Mouse (Mus musculus) lung, postnatal 0 days (tissue): ENCODE data around the gene Olfr923. TPM values are rescaled to one million over a fixed set of nuclear protein-coding genes. Genes with fewer than 3 reads are reported as not detected.

Source experiments
- ATAC-seq: fragments of 200-750 bp; cut with Nextera tagmentation; 2 replicates; pipeline ENCODE4 v1.8.0; 2017; ENCODE audit warnings: moderate library complexity
- DNase-seq: peaks from one replicate; pipeline ENCODE4 v3.0.0-alpha.2; 2016; ENCODE audit warnings: low spot score
- H3K27ac ChIP-seq: fragments of 300-500 bp; sonication (generic); 2 replicates; pipeline ENCODE4 v1.5.1; 2014; ENCODE audit warnings: antibody characterized with exemption, mild to moderate bottlenecking, low read length, mixed read lengths
- H3K27me3 ChIP-seq: fragments of 300-500 bp; sonication (generic); replicated peaks from 2 replicates; pipeline ENCODE4 v1.6.1; 2014; ENCODE audit warnings: low read length, mixed read lengths; ENCODE audit not compliant: insufficient read depth
- H3K36me3 ChIP-seq: fragments of 300-500 bp; sonication (generic); 2 replicates; pipeline ENCODE4 v1.6.1; 2014; ENCODE audit warnings: low read length, mixed read lengths; ENCODE audit not compliant: insufficient read depth
- H3K4me1 ChIP-seq: fragments of 300-500 bp; sonication (generic); 2 replicates; pipeline ENCODE4 v1.6.1; 2014; ENCODE audit warnings: antibody characterized with exemption, low read depth, low read length, mixed read lengths; ENCODE audit not compliant: insufficient read depth
- H3K4me2 ChIP-seq: fragments of 300-500 bp; sonication (generic); replicated peaks from 2 replicates; pipeline ENCODE4 v1.6.1; 2014; ENCODE audit warnings: low read depth, mild to moderate bottlenecking, low read length, moderate library complexity, mixed read lengths
- H3K4me3 ChIP-seq: fragments of 300-500 bp; sonication (generic); 2 replicates; pipeline ENCODE4 v1.5.1; 2014; ENCODE audit warnings: low read depth, low read length
- H3K9ac ChIP-seq: fragments of 300-500 bp; sonication (generic); replicated peaks from 2 replicates; pipeline ENCODE4 v1.6.1; 2014; ENCODE audit warnings: low read depth, mild to moderate bottlenecking
- H3K9me3 ChIP-seq: fragments of 300-500 bp; sonication (generic); 2 replicates; pipeline ENCODE4 v1.6.1; 2016; ENCODE audit warnings: low read length, mixed read lengths
- CTCF ChIP-seq: IDR thresholded peaks from 2 replicates; pipeline ENCODE4 v1.5.1; 2016; ENCODE audit warnings: antibody characterized with exemption, mild to moderate bottlenecking
- EP300 ChIP-seq: IDR thresholded peaks from 2 replicates; pipeline ENCODE4 v1.6.1; 2016; ENCODE audit warnings: antibody characterized with exemption, mild to moderate bottlenecking, control low read depth
- WGBS: fragments of 180-500 bp; shearing (Covaris S2); extraction: QIAGEN DNeasy Blood & Tissue Kit; methylation state at CpG from one replicate; pipeline ENCODE4 v1.1.7; 2014; 5-methylcytosine and 5-hydroxymethylcytosine counted together
- polyA plus RNA-seq: library from polyadenylated mRNA; unstranded; fragments of >200 nt; fragmentation: Nextera tagmentation; extraction: Ambion mirVana; gene quantifications from 2 replicates; pipeline ENCODE4 v1.2.1, GENCODE M21; 2015

Gene Olfr923
- polyA plus RNA-seq, result not detected in 2 replicates

GRCm38 (mm10) chr9:38826245-38826644 lies at the start of gene Olfr923:
Gene Olfr923 (plus strand): TSS chr9:38826545.
- Histone ChIP-seq H3K27ac (no peak within 1 kb of the TSS), H3K27me3 (no peaks in the 10 kb centered on the region), H3K4me3 (no peak within 1 kb of the TSS), H3K9me3 (no peaks in the 10 kb centered on the region), H3K4me1 (no peaks in the 10 kb centered on the region), H3K9ac (no peak within 1 kb of the TSS), H3K4me2 (no peak within 1 kb of the TSS), H3K36me3 (no peaks in the 10 kb centered on the region)
- DNase-seq (no peak), ATAC-seq (no peak)
- WGBS, result 88% methylated on average over 1 of the region's 1 CpGs
- TF ChIP-seq EP300 (no peak), CTCF (no peak)

GRCm38 (mm10) chr9:38792689-38793088 lies 33.7 kb upstream of the Olfr923 start:
- 87% methylated on average over 2 of the region's 2 CpGs for WGBS
- no peak for ATAC-seq
- Histone ChIP-seq H3K4me1 (no peaks in the 10 kb centered on the region), H3K4me3 (no peak overlapping the region), H3K9ac (no peak overlapping the region), H3K27ac (no peak overlapping the region), H3K27me3 (no peaks in the 10 kb centered on the region), H3K4me2 (no peak overlapping the region), H3K9me3 (no peaks in the 10 kb centered on the region), H3K36me3 (no peaks in the 10 kb centered on the region)
- DNase-seq, result no peak
- TF ChIP-seq CTCF, result no peak
- no peak for TF ChIP-seq EP300

GRCm38 (mm10) chr9:38805696-38806095 lies 20.6 kb upstream of the Olfr923 start:
- no peak overlapping the region for H3K4me3 ChIP-seq
- H3K36me3 ChIP-seq, result no peaks in the 10 kb centered on the region
- no peak for ATAC-seq
- no peak overlapping the region for H3K9ac ChIP-seq
- no peaks in the 10 kb centered on the region for H3K9me3 ChIP-seq
- DNase-seq, result no peak
- no peak overlapping the region for H3K4me2 ChIP-seq
- H3K4me1 ChIP-seq, result no peaks in the 10 kb centered on the region
- no peaks in the 10 kb centered on the region for H3K27me3 ChIP-seq
- H3K27ac ChIP-seq, result no peak overlapping the region
- TF ChIP-seq EP300 (no peak), CTCF (no peak)

GRCm38 (mm10) chr9:38814314-38814713 lies 12.0 kb upstream of the Olfr923 start, which contains the start of gene Olfr922:
Gene Olfr922 (plus strand): TSS chr9:38814614.
- H3K4me2 ChIP-seq, result no peak within 1 kb of the TSS
- no peaks in the 10 kb centered on the region for H3K9me3 ChIP-seq
- no peaks in the 10 kb centered on the region for H3K36me3 ChIP-seq
- H3K4me3 ChIP-seq, result no peak within 1 kb of the TSS
- no peak for TF ChIP-seq CTCF
- TF ChIP-seq EP300, result no peak
- no peaks in the 10 kb centered on the region for H3K27me3 ChIP-seq
- ATAC-seq, result no peak
- no peak within 1 kb of the TSS for H3K9ac ChIP-seq
- no peak for DNase-seq
- WGBS, result 51% methylated on average over 2 of the region's 2 CpGs
- H3K4me1 ChIP-seq, result no peaks in the 10 kb centered on the region
- no peak within 1 kb of the TSS for H3K27ac ChIP-seq

- DNase-seq, result no peak
- no peak overlapping the region for H3K4me3 ChIP-seq
- no peak overlapping the region for H3K27ac ChIP-seq
- no peaks in the 10 kb centered on the region for H3K9me3 ChIP-seq
- H3K4me1 ChIP-seq, result no peaks in the 10 kb centered on the region
- TF ChIP-seq CTCF, result no peak
- no peak for TF ChIP-seq EP300
- 63% methylated on average over 1 of the region's 1 CpGs for WGBS
- no peaks in the 10 kb centered on the region for H3K36me3 ChIP-seq
- no peaks in the 10 kb centered on the region for H3K27me3 ChIP-seq
- no peak for ATAC-seq
- no peak overlapping the region for H3K4me2 ChIP-seq
- no peak overlapping the region for H3K9ac ChIP-seq
These were observed 10.8 kb upstream of the Olfr923 start for GRCm38 (mm10) chr9:38815458-38815986.

GRCm38 (mm10) chr9:38833027-38833426 lies 6.7 kb downstream of the Olfr923 start:
- H3K9ac ChIP-seq, result no peak overlapping the region
- no peak for ATAC-seq
- H3K36me3 ChIP-seq, result no peaks in the 10 kb centered on the region
- no peaks in the 10 kb centered on the region for H3K9me3 ChIP-seq
- H3K4me2 ChIP-seq, result no peak overlapping the region
- H3K27me3 ChIP-seq, result no peaks in the 10 kb centered on the region
- H3K4me3 ChIP-seq, result no peak overlapping the region
- no peak overlapping the region for H3K27ac ChIP-seq
- no peak for DNase-seq
- TF ChIP-seq CTCF (no peak), EP300 (no peak)
- no peaks in the 10 kb centered on the region for H3K4me1 ChIP-seq
- WGBS, result 84% methylated on average over 2 of the region's 2 CpGs

GRCm38 (mm10) chr9:38844149-38844548 lies 17.8 kb downstream of the Olfr923 start, which contains the start of gene Olfr924:
Gene Olfr924 (plus strand): TSS chr9:38844449.
- no peak within 1 kb of the TSS for H3K27ac ChIP-seq
- ATAC-seq (no peak), DNase-seq (no peak)
- H3K36me3 ChIP-seq, result no peaks in the 10 kb centered on the region
- TF ChIP-seq CTCF, result no peak
- TF ChIP-seq EP300, result no peak
- H3K9me3 ChIP-seq, result no peaks in the 10 kb centered on the region
- no peak within 1 kb of the TSS for H3K4me2 ChIP-seq
- no peak within 1 kb of the TSS for H3K9ac ChIP-seq
- H3K4me1 ChIP-seq, result no peaks in the 10 kb centered on the region
- no peaks in the 10 kb centered on the region for H3K27me3 ChIP-seq
- H3K4me3 ChIP-seq, result no peak within 1 kb of the TSS
- WGBS, result 89% methylated on average over 1 of the region's 1 CpGs
